Comparison of ENCODE assay signal across 25 mouse cellular contexts in genomic region chr6:115471956-115472355, GRCm38 (mm10).
DNase-seq lines count a peak whose midpoint lies in the region; ATAC-seq and TF ChIP-seq lines count a peak whose summit lies in the region.
"Had no signal": no experiment of that assay in that cellular context is flagged by ENCODE, and none has a peak within 500 bp of the region (broad histone marks: within the 10 kb centered on the region; RNA-seq: fewer than 3 reads in every experiment).

No protein-coding gene starts in this region.

- H3K9me3 ChIP-seq in forebrain, embryonic 14.5 days (replicated peaks; ENCODE audit: control insufficient read depth, low read length) = no peaks in the 10 kb centered on the region
- no peaks in the 10 kb centered on the region for H3K9me3 ChIP-seq in forebrain, postnatal 0 days (ENCODE audit: low read length)
- no peaks in the 10 kb centered on the region for H3K9me3 ChIP-seq in lung, postnatal 0 days (ENCODE audit: low read length)
- H3K9me3 ChIP-seq: embryonic facial prominence, embryonic 12.5 days; embryonic facial prominence, embryonic 15.5 days; forebrain, embryonic 15.5 days; heart, embryonic 12.5 days; heart, embryonic 15.5 days had no signal

- peak; percentile 39 for DNase-seq in forebrain, embryonic 14.5 days (ENCODE audit: low spot score)
- no peak for DNase-seq in forebrain, postnatal 0 days
- DNase-seq in layer of hippocampus, adult 2 months (ENCODE audit: low spot score in 2 of 2) = no peak
- no peak for DNase-seq in layer of hippocampus, postnatal 14 days (ENCODE audit: low spot score in 2 of 2)
- DNase-seq in lung, postnatal 0 days (ENCODE audit: low spot score) = peak; percentile 11
- DNase-seq in lung, postnatal 14 days = no peak
- DNase-seq in left cerebral cortex, postnatal 4 days = no peak
- DNase-seq: adrenal gland, adult 8-10 months; adrenal gland, postnatal 25 days; cerebellum, adult 11 months; cerebellum, adult 2 months; cerebellum, adult 9-11 months; cerebellum, postnatal 25 days; gastrocnemius, postnatal 25 days; heart, adult 18-20 months; heart, postnatal 10 days; heart, postnatal 36 days had no signal

- no peaks in the 10 kb centered on the region for H3K36me3 ChIP-seq in forebrain, embryonic 14.5 days (ENCODE audit: control insufficient read depth, insufficient read depth, low read length)
- no peaks in the 10 kb centered on the region for H3K36me3 ChIP-seq in forebrain, postnatal 0 days (ENCODE audit: insufficient read depth)
- no peaks in the 10 kb centered on the region for H3K36me3 ChIP-seq in lung, postnatal 0 days (ENCODE audit: insufficient read depth, low read length)
- H3K36me3 ChIP-seq: embryonic facial prominence, embryonic 12.5 days; embryonic facial prominence, embryonic 15.5 days; forebrain, embryonic 15.5 days; heart, embryonic 12.5 days; heart, embryonic 15.5 days had no signal

- TF ChIP-seq CTCF in forebrain, postnatal 0 days (IDR thresholded peaks at IDR 0.05; ENCODE audit: low read depth) = no peak
- no peak for TF ChIP-seq CTCF in layer of hippocampus, adult 2 months (conservative IDR thresholded peaks at IDR 0.05)
- TF ChIP-seq CTCF in lung, postnatal 0 days (IDR thresholded peaks at IDR 0.05) = no peak

- intact Hi-C loops in left cerebral cortex, postnatal 4 days (cut with DNase I) = no loop called here

- no peak overlapping the region for H3K9ac ChIP-seq in forebrain, embryonic 14.5 days (ENCODE audit: low read length)
- H3K9ac ChIP-seq in forebrain, postnatal 0 days = no peak overlapping the region
- no peak overlapping the region for H3K9ac ChIP-seq in lung, postnatal 0 days (replicated peaks; ENCODE audit: low read depth)
- H3K9ac ChIP-seq: embryonic facial prominence, embryonic 12.5 days; embryonic facial prominence, embryonic 15.5 days; forebrain, embryonic 15.5 days; heart, embryonic 12.5 days; heart, embryonic 15.5 days; hindbrain, embryonic 14.5 days had no signal

- H3K4me3 ChIP-seq in forebrain, embryonic 14.5 days (ENCODE audit: low read depth, low read length) = no peak overlapping the region
- no peak overlapping the region for H3K4me3 ChIP-seq in forebrain, postnatal 0 days (ENCODE audit: low read depth, low read length)
- no peak overlapping the region for H3K4me3 ChIP-seq in layer of hippocampus, adult 2 months
- H3K4me3 ChIP-seq in lung, postnatal 0 days (ENCODE audit: low read depth, low read length) = no peak overlapping the region
- H3K4me3 ChIP-seq: embryonic facial prominence, embryonic 12.5 days; embryonic facial prominence, embryonic 15.5 days; forebrain, embryonic 15.5 days; heart, embryonic 12.5 days; heart, embryonic 15.5 days had no signal

- no peak overlapping the region for H3K4me2 ChIP-seq in forebrain, embryonic 14.5 days (ENCODE audit: low read length)
- no peak overlapping the region for H3K4me2 ChIP-seq in forebrain, postnatal 0 days (ENCODE audit: low read depth)
- H3K4me2 ChIP-seq in lung, postnatal 0 days (replicated peaks; ENCODE audit: low read depth, low read length) = no peak overlapping the region
- H3K4me2 ChIP-seq: embryonic facial prominence, embryonic 12.5 days; embryonic facial prominence, embryonic 15.5 days; forebrain, embryonic 15.5 days; heart, embryonic 12.5 days; heart, embryonic 15.5 days; hindbrain, embryonic 14.5 days had no signal

- no peak for TF ChIP-seq EP300 in lung, postnatal 0 days (IDR thresholded peaks at IDR 0.05)

- H3K4me1 ChIP-seq in forebrain, embryonic 14.5 days (ENCODE audit: control insufficient read depth, insufficient read depth, low read length) = peaks cover 10% of the 10 kb centered on the region; the same call in 1 of the 2 replicates
- peaks cover 8% of the 10 kb centered on the region; the same call in 1 of the 2 replicates for H3K4me1 ChIP-seq in forebrain, postnatal 0 days (ENCODE audit: insufficient read depth)
- peaks cover 10% of the 10 kb centered on the region for H3K4me1 ChIP-seq in lung, postnatal 0 days (ENCODE audit: insufficient read depth, low read depth, low read length)
- H3K4me1 ChIP-seq: embryonic facial prominence, embryonic 12.5 days; embryonic facial prominence, embryonic 15.5 days had no signal

- H3K27me3 ChIP-seq in forebrain, embryonic 14.5 days (replicated peaks; ENCODE audit: control insufficient read depth, insufficient read depth, low read length) = no peaks in the 10 kb centered on the region
- H3K27me3 ChIP-seq in forebrain, postnatal 0 days (ENCODE audit: insufficient read depth, low read length) = no peaks in the 10 kb centered on the region
- no peaks in the 10 kb centered on the region for H3K27me3 ChIP-seq in lung, postnatal 0 days (replicated peaks; ENCODE audit: insufficient read depth, low read length)
- H3K27me3 ChIP-seq: embryonic facial prominence, embryonic 12.5 days; embryonic facial prominence, embryonic 15.5 days; forebrain, embryonic 15.5 days; heart, embryonic 12.5 days; heart, embryonic 15.5 days had no signal

- ATAC-seq in forebrain, embryonic 14.5 days = no peak
- ATAC-seq in forebrain, postnatal 0 days = no peak
- ATAC-seq in lung, postnatal 0 days = no peak
- ATAC-seq: activated CD4-positive, CD25-positive, alpha-beta regulatory T cell, adult 4 months; forebrain, embryonic 15.5 days; hindbrain, postnatal 0 days had no signal

- no peak overlapping the region for H3K27ac ChIP-seq in forebrain, embryonic 14.5 days (ENCODE audit: low read depth, low read length)
- no peak overlapping the region for H3K27ac ChIP-seq in forebrain, postnatal 0 days (ENCODE audit: low read depth, low read length)
- H3K27ac ChIP-seq in layer of hippocampus, adult 2 months = peak overlapping the region; percentile 56
- H3K27ac ChIP-seq in lung, postnatal 0 days (ENCODE audit: low read length) = no peak overlapping the region
- H3K27ac ChIP-seq: embryonic facial prominence, embryonic 12.5 days; embryonic facial prominence, embryonic 15.5 days; forebrain, embryonic 15.5 days; heart, embryonic 15.5 days; hindbrain, embryonic 14.5 days; hindbrain, postnatal 0 days had no signal

Comparison
In these comparisons a context has a peak if more than half of its experiments do, and no peak if none do; other contexts are left out.
1. DNase-seq: peak in forebrain, embryonic 14.5 days (single experiment) and lung, postnatal 0 days (single experiment); none in forebrain, postnatal 0 days (single experiment), layer of hippocampus, adult 2 months (0 of 2), layer of hippocampus, postnatal 14 days (0 of 2), lung, postnatal 14 days (single experiment) and left cerebral cortex, postnatal 4 days (single experiment).